Mouse (Mus musculus) MEL (cell line): ENCODE measurements around the gene Mpig6b. TPM values are rescaled to one million over a fixed set of nuclear protein-coding genes. Genes with fewer than 3 reads are reported as not detected.
A peak's percentile ranks its signal among the peaks of the same experiment; 100 is the strongest.

Experiments used
- DNase-seq: peaks from one replicate; pipeline ENCODE4 v3.0.0; 2011; ENCODE audit warnings: low read depth, low spot score
- H3K27ac ChIP-seq: 2 replicates; pipeline ENCODE4 v1.5.1; 2012; ENCODE audit warnings: low read depth, mild to moderate bottlenecking, control low read depth, low read length, moderate library complexity; ENCODE audit not compliant: control insufficient read depth
- H3K27me3 ChIP-seq, 2 experiments: fragments of 150-350 bp in 1 of 2; sonication (generic) in 1 of 2; 2 replicates each; pipeline ENCODE4 v1.6.1; 2012; ENCODE audit warnings: low read length in 2 of 2, mild to moderate bottlenecking in 2 of 2, improper control_type of control experiment in 1 of 2, moderate library complexity in 1 of 2; ENCODE audit not compliant: insufficient read depth in 2 of 2, control insufficient read depth in 1 of 2
- H3K36me3 ChIP-seq, 2 experiments: 2 replicates each; pipeline ENCODE4 v1.6.1; 2012 to 2014; ENCODE audit warnings: low read length in 2 of 2, improper control_type of control experiment in 1 of 2, inconsistent platforms in 1 of 2, mild to moderate bottlenecking in 1 of 2; ENCODE audit not compliant: insufficient read depth in 2 of 2, control insufficient read depth in 1 of 2
- H3K4me1 ChIP-seq, 2 experiments: fragments of 150-350 bp in 1 of 2; sonication (generic) in 1 of 2; 2 replicates each; pipeline ENCODE4 v1.6.1; 2012; ENCODE audit warnings: low read length in 2 of 2, improper control_type of control experiment in 1 of 2, mild to moderate bottlenecking in 1 of 2; ENCODE audit not compliant: insufficient read depth in 2 of 2, control insufficient read depth in 1 of 2
- H3K4me3 ChIP-seq, 2 experiments: fragments of 150-350 bp in 1 of 2; sonication (generic) in 1 of 2; 2 replicates each; pipeline ENCODE4 v1.5.1; 2012; ENCODE audit warnings: low read depth in 2 of 2, low read length in 2 of 2, mild to moderate bottlenecking in 2 of 2, moderate library complexity in 2 of 2, control low read depth in 1 of 2, improper control_type of control experiment in 1 of 2; ENCODE audit not compliant: control insufficient read depth in 1 of 2, insufficient read depth in 1 of 2
- H3K79me2 ChIP-seq: 2 replicates; pipeline ENCODE4 v1.6.1; 2012; ENCODE audit warnings: mild to moderate bottlenecking, low read length, moderate library complexity; ENCODE audit not compliant: control insufficient read depth, poor library complexity, insufficient read depth
- H3K9ac ChIP-seq: 2 replicates; pipeline ENCODE4 v1.6.1; 2012; ENCODE audit warnings: low read depth, mild to moderate bottlenecking, control low read depth, low read length, moderate library complexity; ENCODE audit not compliant: control insufficient read depth, poor library complexity, severe bottlenecking
- H3K9me3 ChIP-seq: fragments of 150-350 bp; sonication (generic); replicated peaks from 2 replicates; pipeline ENCODE4 v1.6.1; 2012; ENCODE audit warnings: mild to moderate bottlenecking, low read length, improper control_type of control experiment, moderate library complexity; ENCODE audit not compliant: insufficient read depth
- CHD1 ChIP-seq: IDR thresholded peaks from 2 replicates; pipeline ENCODE4 v1.6.1; 2012; ENCODE audit warnings: low read depth, mild to moderate bottlenecking, inconsistent platforms, low read length, improper control_type of control experiment
- CHD2 ChIP-seq: IDR thresholded peaks from 2 replicates; pipeline ENCODE4 v1.6.1; 2011; ENCODE audit warnings: low read length, improper control_type of control experiment
- CTCF ChIP-seq, 3 experiments: IDR thresholded peaks in 2 of 3; conservative IDR thresholded peaks in 1 of 3; 2 replicates each; pipeline ENCODE4 v1.5.1; 2011 to 2012; ENCODE audit warnings: low read length in 3 of 3, low read depth in 2 of 3, mild to moderate bottlenecking in 2 of 3, improper control_type of control experiment in 1 of 3, inconsistent platforms in 1 of 3, mixed read lengths in 1 of 3, moderate library complexity in 1 of 3; ENCODE audit not compliant: control insufficient read depth in 1 of 3, insufficient read depth in 1 of 3, poor library complexity in 1 of 3, severe bottlenecking in 1 of 3
- E2F4 ChIP-seq: IDR thresholded peaks from 2 replicates; pipeline ENCODE4 v1.6.1; 2011; ENCODE audit warnings: low read depth, low read length, improper control_type of control experiment, borderline replicate concordance
- ELF1 ChIP-seq: IDR thresholded peaks from 2 replicates; pipeline ENCODE4 v1.6.1; 2014; ENCODE audit warnings: low read depth, mild to moderate bottlenecking, inconsistent platforms, low read length, improper control_type of control experiment, moderate library complexity
- EP300 ChIP-seq, 2 experiments: IDR thresholded peaks; 2 replicates each; pipeline ENCODE4 v1.6.1; 2011; ENCODE audit warnings: improper control_type of control experiment in 2 of 2, low read length in 2 of 2, low read depth in 1 of 2, mild to moderate bottlenecking in 1 of 2
- GABPA ChIP-seq: IDR thresholded peaks from 2 replicates; pipeline ENCODE4 v1.6.1; 2012; ENCODE audit warnings: low read depth, mild to moderate bottlenecking, inconsistent platforms, low read length, improper control_type of control experiment, moderate library complexity
- GATA1 ChIP-seq: IDR thresholded peaks from 2 replicates; pipeline ENCODE4 v1.6.1; 2011; ENCODE audit warnings: low read depth, low read length, improper control_type of control experiment
- JUND ChIP-seq: IDR thresholded peaks from 2 replicates; pipeline ENCODE4 v1.6.1; 2011; ENCODE audit warnings: low read depth, mild to moderate bottlenecking, improper control_type of control experiment, low read length
- KAT2A ChIP-seq: conservative IDR thresholded peaks from 2 replicates; pipeline ENCODE4 v1.6.1; 2012; ENCODE audit warnings: low read depth, low read length, improper control_type of control experiment, inconsistent platforms
- MAFK ChIP-seq: IDR thresholded peaks from 2 replicates; pipeline ENCODE4 v1.6.1; 2011; ENCODE audit warnings: low read depth, mild to moderate bottlenecking, low read length, improper control_type of control experiment, borderline replicate concordance
- MAX ChIP-seq: IDR thresholded peaks from 2 replicates; pipeline ENCODE4 v1.6.1; 2011; ENCODE audit warnings: low read length, improper control_type of control experiment
- MAZ ChIP-seq: IDR thresholded peaks from 2 replicates; pipeline ENCODE4 v1.6.1; 2012; ENCODE audit warnings: low read depth, mild to moderate bottlenecking, inconsistent platforms, low read length, improper control_type of control experiment
- MEF2A ChIP-seq: IDR thresholded peaks from 2 replicates; pipeline ENCODE4 v1.6.1; 2014; ENCODE audit warnings: low read depth, mild to moderate bottlenecking, inconsistent platforms, low read length, improper control_type of control experiment; ENCODE audit not compliant: poor library complexity, insufficient replicate concordance, severe bottlenecking; ENCODE audit errors: extremely low read depth
- MXI1 ChIP-seq: IDR thresholded peaks from 2 replicates; pipeline ENCODE4 v1.6.1; 2011; ENCODE audit warnings: mild to moderate bottlenecking, low read depth, low read length, improper control_type of control experiment
- MYB ChIP-seq: IDR thresholded peaks from 2 replicates; pipeline ENCODE4 v1.6.1; 2011; ENCODE audit warnings: mild to moderate bottlenecking, low read depth, low read length, improper control_type of control experiment
- MYC ChIP-seq: IDR thresholded peaks from 2 replicates; pipeline ENCODE4 v1.6.1; 2011; ENCODE audit warnings: low read depth, mild to moderate bottlenecking, low read length, improper control_type of control experiment, moderate library complexity
- NELFE ChIP-seq: IDR thresholded peaks from 2 replicates; pipeline ENCODE4 v1.6.1; 2011; ENCODE audit warnings: low read depth, low read length, improper control_type of control experiment
- NRF1 ChIP-seq: IDR thresholded peaks from 2 replicates; pipeline ENCODE4 v1.6.1; 2014; ENCODE audit warnings: low read depth, mild to moderate bottlenecking, inconsistent platforms, low read length, improper control_type of control experiment, moderate library complexity; ENCODE audit not compliant: poor library complexity, insufficient read depth, severe bottlenecking
- POLR2A ChIP-seq, 2 experiments: IDR thresholded peaks; 2 replicates each; pipeline ENCODE4 v1.6.1; 2011 to 2012; ENCODE audit warnings: low read length in 2 of 2, mild to moderate bottlenecking in 2 of 2, control low read depth in 1 of 2, improper control_type of control experiment in 1 of 2, low read depth in 1 of 2, moderate library complexity in 1 of 2; ENCODE audit not compliant: control insufficient read depth in 1 of 2, insufficient read depth in 1 of 2, poor library complexity in 1 of 2
- POLR2AphosphoS2 ChIP-seq: IDR thresholded peaks from 2 replicates; pipeline ENCODE4 v1.6.1; 2011; ENCODE audit warnings: low read length, improper control_type of control experiment
- POLR2AphosphoS5 ChIP-seq: IDR thresholded peaks from 2 replicates; pipeline ENCODE4 v1.6.1; 2012; ENCODE audit warnings: low read depth, borderline replicate concordance, mild to moderate bottlenecking, inconsistent platforms, low read length, moderate library complexity, mixed read lengths
- RAD21 ChIP-seq: IDR thresholded peaks from 2 replicates; pipeline ENCODE4 v1.6.1; 2011; ENCODE audit warnings: mild to moderate bottlenecking, low read depth, low read length, improper control_type of control experiment
- RCOR1 ChIP-seq: IDR thresholded peaks from 2 replicates; pipeline ENCODE4 v1.6.1; 2012; ENCODE audit warnings: low read depth, mild to moderate bottlenecking, inconsistent platforms, low read length, improper control_type of control experiment
- SIN3A ChIP-seq: IDR thresholded peaks from 2 replicates; pipeline ENCODE4 v1.6.1; 2012; ENCODE audit warnings: low read length, improper control_type of control experiment, inconsistent platforms
- SMC3 ChIP-seq: IDR thresholded peaks from 2 replicates; pipeline ENCODE4 v1.6.1; 2011; ENCODE audit warnings: low read depth, low read length, improper control_type of control experiment
- TAL1 ChIP-seq: IDR thresholded peaks from 2 replicates; pipeline ENCODE4 v1.6.1; 2012; ENCODE audit warnings: mild to moderate bottlenecking, inconsistent platforms, low read length, moderate library complexity, mixed read lengths
- TBP ChIP-seq: IDR thresholded peaks from 2 replicates; pipeline ENCODE4 v1.8.0; 2011; ENCODE audit warnings: low read depth, low read length, improper control_type of control experiment
- TCF12 ChIP-seq: IDR thresholded peaks from 2 replicates; pipeline ENCODE4 v1.6.1; 2014; ENCODE audit warnings: low read depth, mild to moderate bottlenecking, inconsistent platforms, low read length, improper control_type of control experiment, moderate library complexity
- UBTF ChIP-seq: IDR thresholded peaks from 2 replicates; pipeline ENCODE4 v1.6.1; 2012; ENCODE audit warnings: low read depth, mild to moderate bottlenecking, inconsistent platforms, low read length, improper control_type of control experiment, moderate library complexity, borderline replicate concordance; ENCODE audit not compliant: insufficient read depth
- USF2 ChIP-seq, 2 experiments: IDR thresholded peaks; 2 replicates each; pipeline ENCODE4 v1.6.1; 2011 to 2012; ENCODE audit warnings: improper control_type of control experiment in 2 of 2, low read length in 2 of 2, borderline replicate concordance in 1 of 2, inconsistent platforms in 1 of 2, low read depth in 1 of 2, mild to moderate bottlenecking in 1 of 2; ENCODE audit not compliant: insufficient read depth in 1 of 2
- ZC3H11A ChIP-seq: IDR thresholded peaks from 2 replicates; pipeline ENCODE4 v1.6.1; 2012; ENCODE audit warnings: low read depth, mild to moderate bottlenecking, inconsistent platforms, low read length, improper control_type of control experiment
- ZKSCAN1 ChIP-seq: IDR thresholded peaks from 2 replicates; pipeline ENCODE4 v1.6.1; 2012; ENCODE audit warnings: low read depth, mild to moderate bottlenecking, inconsistent platforms, low read length, improper control_type of control experiment, moderate library complexity
- ZNF384 ChIP-seq: IDR thresholded peaks from 2 replicates; pipeline ENCODE4 v1.6.1; 2012; ENCODE audit warnings: low read depth, mild to moderate bottlenecking, inconsistent platforms, low read length, improper control_type of control experiment
- polyA plus RNA-seq, 2 experiments: library from polyadenylated mRNA; stranded (reverse) in 1 of 2; unstranded in 1 of 2; fragments of >175 nt in 1 of 2; fragments of >200 nt in 1 of 2; gene quantifications; 2 replicates each; pipeline versions ENCODE4 v1.2.1 to v1.2.4; 2012; ENCODE audit warnings: low replicate concordance in 2 of 2, low read depth in 1 of 2; ENCODE audit not compliant: insufficient read length in 2 of 2, insufficient read depth in 1 of 2, missing spikeins in 1 of 2
- total RNA-seq: library from RNA; depleted of rRNA; stranded (reverse); fragments of 300-350 nt; gene quantifications from 2 replicates; pipeline ENCODE4 v1.2.3, GENCODE M21; 2012

Mpig6b gene
- total and polyA plus RNA-seq, 3 experiments: not detected

- H3K36me3 ChIP-seq: peaks cover 8 to 27% of the 10 kb centered on the region in 2 experiments
- H3K27me3 ChIP-seq: no peaks in the 10 kb centered on the region
- H3K4me1 ChIP-seq: peaks cover 0 to 26% of the 10 kb centered on the region in 2 experiments; a peak in 2 of 4 replicates
- TF ChIP-seq E2F4: 0 out of 2 replicates have a peak, but pooled peaks have one; percentile 28
- no peak for TF ChIP-seq CHD2
- TF ChIP-seq TCF12: no peak; the same call in 1 of the 2 replicates
- peak; percentile 87 for TF ChIP-seq NELFE
- TF ChIP-seq MAZ: no peak
- TF ChIP-seq GABPA: 0 out of 2 replicates have a peak, but pooled peaks have one; percentile 27
- TF ChIP-seq SIN3A: peak; percentile 87
- no peak for TF ChIP-seq UBTF
- no peak for TF ChIP-seq TAL1
- peak; percentile 90 for TF ChIP-seq TBP
- TF ChIP-seq POLR2A (IDR thresholded peaks at IDR 0.05; ENCODE audit: control insufficient read depth in 1 of 2, insufficient read depth in 1 of 2, low read depth in 1 of 2, low read length in 2 of 2, poor library complexity in 1 of 2): peak; percentile 74 to 80
- TF ChIP-seq MEF2A: no peak
- no peak for TF ChIP-seq NRF1
- TF ChIP-seq KAT2A: peak; percentile 28; the same call in 1 of the 2 replicates
- TF ChIP-seq ZKSCAN1: no peak
- peak; percentile 60; the same call in 1 of the 2 replicates for TF ChIP-seq MYC
- TF ChIP-seq MAFK: 0 out of 2 replicates have a peak, but pooled peaks have one; percentile 54
- TF ChIP-seq MXI1: peak; percentile 62; the same call in 1 of the 2 replicates
- TF ChIP-seq ZC3H11A: 0 out of 2 replicates have a peak, but pooled peaks have one; percentile 16
- TF ChIP-seq JUND: peak; percentile 67; the same call in 1 of the 2 replicates
- peak; percentile 67 for TF ChIP-seq GATA1
- 0 out of 2 replicates have a peak, but pooled peaks have one; percentile 16 for TF ChIP-seq MYB
- TF ChIP-seq CHD1: peak; percentile 96
- TF ChIP-seq RCOR1: no peak
- TF ChIP-seq POLR2AphosphoS2: no peak; the same call in 1 of the 2 replicates
- no peak for TF ChIP-seq MAX
- TF ChIP-seq CTCF (IDR thresholded peaks at IDR 0.05 in 2 of 3, conservative IDR thresholded peaks at IDR 0.05 in 1 of 3; ENCODE audit: control insufficient read depth in 1 of 3, insufficient read depth in 1 of 3, low read depth in 2 of 3, low read length in 3 of 3, poor library complexity in 1 of 3, severe bottlenecking in 1 of 3): no peak
- peak; percentile 10 to 60; a peak in 2 of 4 replicates for TF ChIP-seq EP300 (IDR thresholded peaks at IDR 0.05; ENCODE audit: low read depth in 1 of 2, low read length in 2 of 2)
- no peak; the same call in 1 of the 2 replicates for TF ChIP-seq SMC3
- TF ChIP-seq ZNF384: peak; percentile 74
- peak; percentile 55 for TF ChIP-seq ELF1
- no peak for TF ChIP-seq RAD21
- no peak for TF ChIP-seq USF2 (IDR thresholded peaks at IDR 0.05; ENCODE audit: borderline replicate concordance in 1 of 2, insufficient read depth in 1 of 2, low read depth in 1 of 2, low read length in 2 of 2)
- no peak for TF ChIP-seq POLR2AphosphoS5
Measured at GRCm38 (mm10) chr17:35051156-35052086, 14.6 kb downstream of the Mpig6b start.

More at GRCm38 (mm10) chr17:35051156-35052086, 14.6 kb downstream of the Mpig6b start:
- peaks cover 42% of the 10 kb centered on the region for H3K79me2 ChIP-seq
- H3K9ac ChIP-seq: peak overlapping the region; percentile 90
- H3K9me3 ChIP-seq: no peaks in the 10 kb centered on the region
- H3K4me3 ChIP-seq: peak overlapping the region; percentile 76 to 87
- H3K27ac ChIP-seq: peak overlapping the region; percentile 97
- peak; percentile 98 for DNase-seq
